Mouse (Mus musculus): ENCODE data around the gene Itgbl1. TPM values are rescaled to one million over a fixed set of nuclear protein-coding genes. Genes with fewer than 3 reads are reported as not detected.
A peak's percentile ranks its signal among the peaks of the same experiment; 100 is the strongest.

Gene Itgbl1
- polyA plus RNA-seq, 1 experiment from 2014 or later: 0.40 TPM

GRCm38 (mm10) chr14:123678091-123678490, 18.3 kb downstream of the Itgbl1 start:
- ATAC-seq (ENCODE audit: insufficient read depth, low FRiP score): 0 out of 2 replicates have a peak, but pooled peaks have one; percentile 37
- WGBS: 58% methylated on average over 2 of the region's 2 CpGs
- no peak overlapping the region for H3K27ac ChIP-seq (ENCODE audit: low read length)
- no peaks in the 10 kb centered on the region for H3K9me3 ChIP-seq (replicated peaks; ENCODE audit: control insufficient read depth, low read length)
- no peaks in the 10 kb centered on the region for H3K36me3 ChIP-seq (ENCODE audit: control insufficient read depth, insufficient read depth, low read length)
- H3K4me2 ChIP-seq (ENCODE audit: low read depth, low read length): no peak overlapping the region
- H3K9ac ChIP-seq (ENCODE audit: low read length): no peak overlapping the region
- H3K27me3 ChIP-seq (ENCODE audit: control insufficient read depth, insufficient read depth, low read length): no peaks in the 10 kb centered on the region
- no peak overlapping the region for H3K4me3 ChIP-seq (replicated peaks; ENCODE audit: low read length)
- no peaks in the 10 kb centered on the region for H3K4me1 ChIP-seq (ENCODE audit: control insufficient read depth, insufficient read depth, low read length)

DNA sequence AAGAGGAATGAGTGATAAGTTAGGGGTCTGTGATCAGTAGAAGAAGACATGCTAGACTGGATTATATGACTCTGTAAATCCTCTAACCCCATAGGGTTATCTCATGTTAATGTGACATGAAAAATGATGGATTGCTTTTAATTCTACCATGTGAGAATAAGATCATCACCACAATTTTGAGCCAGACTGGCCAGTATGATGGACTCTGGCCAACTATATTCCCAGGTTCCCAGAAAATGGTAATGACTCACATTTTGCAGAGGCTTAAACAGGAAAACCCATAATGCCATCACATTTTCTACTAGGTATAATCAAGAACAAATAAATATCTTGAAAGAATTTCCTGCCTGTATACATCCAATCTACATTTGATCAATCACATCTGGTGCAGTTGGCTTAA, 55.0 kb downstream of the Itgbl1 start:
- no peaks in the 10 kb centered on the region for H3K9me3 ChIP-seq (replicated peaks; ENCODE audit: control insufficient read depth, low read length)
- H3K36me3 ChIP-seq (ENCODE audit: control insufficient read depth, insufficient read depth, low read length): no peaks in the 10 kb centered on the region
- no peak overlapping the region for H3K4me3 ChIP-seq (replicated peaks; ENCODE audit: low read length)
- H3K9ac ChIP-seq (ENCODE audit: low read length): no peak overlapping the region
- H3K27me3 ChIP-seq (ENCODE audit: control insufficient read depth, insufficient read depth, low read length): no peaks in the 10 kb centered on the region
- no peaks in the 10 kb centered on the region for H3K4me1 ChIP-seq (ENCODE audit: control insufficient read depth, insufficient read depth, low read length)
- H3K27ac ChIP-seq (ENCODE audit: low read length): no peak overlapping the region
- H3K4me2 ChIP-seq (ENCODE audit: low read depth, low read length): no peak overlapping the region
- no peak for ATAC-seq (ENCODE audit: insufficient read depth, low FRiP score)

DNA sequence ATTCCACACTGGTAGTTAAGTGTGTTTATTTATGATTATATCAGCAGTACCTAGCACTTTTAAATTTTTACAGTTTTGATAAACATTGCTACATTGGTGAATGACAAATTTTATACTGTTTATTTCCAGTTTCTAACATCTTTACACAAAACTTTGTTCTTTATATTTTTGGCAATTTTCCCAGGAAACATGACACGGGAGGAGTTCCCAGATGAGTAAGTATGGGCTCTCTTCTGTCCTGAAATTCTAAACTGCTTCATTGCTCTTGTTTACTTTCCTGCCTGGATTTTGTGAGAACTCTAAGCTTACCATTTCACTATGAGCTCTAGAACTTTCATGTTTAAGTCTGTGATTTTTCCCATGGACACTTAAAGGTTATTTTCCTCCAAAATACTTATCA, 82.3 kb downstream of the Itgbl1 start:
- Histone ChIP-seq H3K36me3 (ENCODE audit: control insufficient read depth, insufficient read depth, low read length) (no peaks in the 10 kb centered on the region), H3K27me3 (ENCODE audit: control insufficient read depth, insufficient read depth, low read length) (no peaks in the 10 kb centered on the region), H3K27ac (ENCODE audit: low read length) (no peak overlapping the region), H3K4me1 (ENCODE audit: control insufficient read depth, insufficient read depth, low read length) (no peaks in the 10 kb centered on the region), H3K4me2 (ENCODE audit: low read depth, low read length) (no peak overlapping the region), H3K9ac (ENCODE audit: low read length) (no peak overlapping the region), H3K9me3 (replicated peaks; ENCODE audit: control insufficient read depth, low read length) (no peaks in the 10 kb centered on the region), H3K4me3 (replicated peaks; ENCODE audit: low read length) (no peak overlapping the region)
- 20% methylated on average over 1 of the region's 1 CpGs for WGBS
- no peak for ATAC-seq (ENCODE audit: insufficient read depth, low FRiP score)

- Histone ChIP-seq H3K4me3 (replicated peaks; ENCODE audit: low read length) (no peak overlapping the region), H3K4me1 (ENCODE audit: control insufficient read depth, insufficient read depth, low read length) (no peaks in the 10 kb centered on the region), H3K4me2 (ENCODE audit: low read depth, low read length) (no peak overlapping the region), H3K27ac (ENCODE audit: low read length) (no peak overlapping the region), H3K36me3 (ENCODE audit: control insufficient read depth, insufficient read depth, low read length) (no peaks in the 10 kb centered on the region), H3K27me3 (ENCODE audit: control insufficient read depth, insufficient read depth, low read length) (no peaks in the 10 kb centered on the region), H3K9ac (ENCODE audit: low read length) (no peak overlapping the region), H3K9me3 (replicated peaks; ENCODE audit: control insufficient read depth, low read length) (no peaks in the 10 kb centered on the region)
- 79% methylated on average over 1 of the region's 1 CpGs for WGBS
- no peak for ATAC-seq (ENCODE audit: insufficient read depth, low FRiP score)
Measured at GRCm38 (mm10) chr14:123751017-123751416, 91.2 kb downstream of the Itgbl1 start.

GRCm38 (mm10) chr14:123759534-123759933, 99.8 kb downstream of the Itgbl1 start:
- Histone ChIP-seq H3K27ac (ENCODE audit: low read length) (no peak overlapping the region), H3K9me3 (replicated peaks; ENCODE audit: control insufficient read depth, low read length) (no peaks in the 10 kb centered on the region), H3K9ac (ENCODE audit: low read length) (no peak overlapping the region), H3K4me1 (ENCODE audit: control insufficient read depth, insufficient read depth, low read length) (no peaks in the 10 kb centered on the region), H3K36me3 (ENCODE audit: control insufficient read depth, insufficient read depth, low read length) (no peaks in the 10 kb centered on the region), H3K27me3 (ENCODE audit: control insufficient read depth, insufficient read depth, low read length) (no peaks in the 10 kb centered on the region), H3K4me2 (ENCODE audit: low read depth, low read length) (no peak overlapping the region), H3K4me3 (replicated peaks; ENCODE audit: low read length) (no peak overlapping the region)
- ATAC-seq (ENCODE audit: insufficient read depth, low FRiP score): no peak
- WGBS: 47% methylated on average over 1 of the region's 1 CpGs

DNA sequence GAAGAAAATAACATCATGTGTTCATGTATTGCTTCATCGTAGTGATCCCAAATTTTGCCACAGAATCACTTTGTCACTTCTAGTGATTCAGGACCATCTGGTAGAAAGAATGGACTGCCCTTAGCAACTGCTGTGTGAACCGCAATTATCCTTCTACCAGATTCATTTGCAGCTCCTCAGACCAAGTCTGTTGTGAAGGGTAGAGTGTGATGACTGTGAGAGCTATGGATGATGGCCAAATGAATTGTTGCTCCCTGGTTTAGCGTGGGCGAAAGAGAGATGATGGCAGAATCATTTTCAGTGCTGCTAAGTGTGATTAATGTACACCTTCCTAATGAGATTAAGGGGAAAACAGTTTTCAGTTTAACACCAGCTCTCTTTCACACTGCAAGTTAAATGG, 100.3 kb downstream of the Itgbl1 start:
- ATAC-seq (ENCODE audit: insufficient read depth, low FRiP score): no peak
- Histone ChIP-seq H3K4me2 (ENCODE audit: low read depth, low read length) (no peak overlapping the region), H3K9me3 (replicated peaks; ENCODE audit: control insufficient read depth, low read length) (no peaks in the 10 kb centered on the region), H3K27me3 (ENCODE audit: control insufficient read depth, insufficient read depth, low read length) (no peaks in the 10 kb centered on the region), H3K4me3 (replicated peaks; ENCODE audit: low read length) (no peak overlapping the region), H3K9ac (ENCODE audit: low read length) (no peak overlapping the region), H3K36me3 (ENCODE audit: control insufficient read depth, insufficient read depth, low read length) (no peaks in the 10 kb centered on the region), H3K27ac (ENCODE audit: low read length) (no peak overlapping the region), H3K4me1 (ENCODE audit: control insufficient read depth, insufficient read depth, low read length) (no peaks in the 10 kb centered on the region)
- 79% methylated on average over 4 of the region's 4 CpGs for WGBS

DNA sequence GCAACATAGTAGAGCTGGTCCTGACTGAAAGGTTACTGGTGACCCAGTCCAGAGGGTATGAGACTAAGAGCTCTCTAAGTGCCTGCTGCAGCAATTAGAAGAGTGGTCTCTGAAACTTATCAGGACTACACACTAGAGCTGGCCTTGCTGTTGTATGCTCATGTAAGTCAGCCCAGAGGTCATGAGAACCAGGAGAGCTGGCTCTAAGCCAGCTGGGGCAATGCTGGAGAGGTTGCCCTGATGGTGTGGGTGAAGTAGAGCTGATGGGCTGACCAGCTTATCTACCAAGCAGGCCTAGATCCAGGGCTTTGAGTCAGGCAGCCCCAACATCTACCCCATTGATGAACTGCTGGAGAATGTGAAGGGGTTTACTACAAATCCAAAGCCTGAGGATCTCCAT, 142.0 kb downstream of the Itgbl1 start:
- H3K27me3 ChIP-seq (ENCODE audit: control insufficient read depth, insufficient read depth, low read length): no peaks in the 10 kb centered on the region
- H3K4me1 ChIP-seq (ENCODE audit: control insufficient read depth, insufficient read depth, low read length): no peaks in the 10 kb centered on the region
- H3K4me3 ChIP-seq (replicated peaks; ENCODE audit: low read length): no peak overlapping the region
- ATAC-seq (ENCODE audit: insufficient read depth, low FRiP score): 0 out of 2 replicates have a peak, but pooled peaks have one; percentile 21
- H3K27ac ChIP-seq (ENCODE audit: low read length): no peak overlapping the region
- no peak overlapping the region for H3K4me2 ChIP-seq (ENCODE audit: low read depth, low read length)
- H3K9me3 ChIP-seq (replicated peaks; ENCODE audit: control insufficient read depth, low read length): no peaks in the 10 kb centered on the region
- H3K36me3 ChIP-seq (ENCODE audit: control insufficient read depth, insufficient read depth, low read length): no peaks in the 10 kb centered on the region
- no peak overlapping the region for H3K9ac ChIP-seq (ENCODE audit: low read length)

DNA sequence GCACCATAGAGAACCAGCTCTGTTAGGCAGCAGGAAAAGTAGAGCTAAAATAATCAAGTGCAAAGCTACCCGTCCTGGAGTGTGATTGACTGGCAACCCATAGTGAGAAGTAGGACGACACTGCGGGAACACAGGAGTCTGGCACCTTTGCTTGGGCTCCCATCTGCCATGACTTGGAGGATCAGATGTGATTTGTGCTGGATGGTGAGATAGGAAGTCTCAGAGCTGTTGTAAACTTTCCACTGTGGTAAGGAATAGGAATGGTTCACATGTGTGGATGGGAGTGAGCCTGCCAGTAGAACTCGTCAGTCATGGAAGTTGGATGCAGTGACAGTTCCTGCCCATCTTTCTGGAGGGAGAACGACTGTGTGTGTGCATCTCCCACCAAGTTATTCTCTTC, 177.9 kb downstream of the Itgbl1 start:
- Histone ChIP-seq H3K4me1 (ENCODE audit: control insufficient read depth, insufficient read depth, low read length) (no peaks in the 10 kb centered on the region), H3K9ac (ENCODE audit: low read length) (no peak overlapping the region), H3K4me3 (replicated peaks; ENCODE audit: low read length) (no peak overlapping the region), H3K9me3 (replicated peaks; ENCODE audit: control insufficient read depth, low read length) (no peaks in the 10 kb centered on the region), H3K27me3 (ENCODE audit: control insufficient read depth, insufficient read depth, low read length) (no peaks in the 10 kb centered on the region), H3K36me3 (ENCODE audit: control insufficient read depth, insufficient read depth, low read length) (no peaks in the 10 kb centered on the region), H3K4me2 (ENCODE audit: low read depth, low read length) (no peak overlapping the region), H3K27ac (ENCODE audit: low read length) (no peak overlapping the region)
- ATAC-seq (ENCODE audit: insufficient read depth, low FRiP score): no peak
- WGBS: 70% methylated on average over 5 of the region's 5 CpGs

- WGBS: 63% methylated on average over 8 of the region's 8 CpGs
- Histone ChIP-seq H3K9ac (ENCODE audit: low read length) (no peak overlapping the region), H3K4me2 (ENCODE audit: low read depth, low read length) (no peak overlapping the region), H3K9me3 (replicated peaks; ENCODE audit: control insufficient read depth, low read length) (no peaks in the 10 kb centered on the region), H3K27me3 (ENCODE audit: control insufficient read depth, insufficient read depth, low read length) (no peaks in the 10 kb centered on the region), H3K36me3 (ENCODE audit: control insufficient read depth, insufficient read depth, low read length) (no peaks in the 10 kb centered on the region), H3K27ac (ENCODE audit: low read length) (no peak overlapping the region), H3K4me3 (replicated peaks; ENCODE audit: low read length) (no peak overlapping the region), H3K4me1 (ENCODE audit: control insufficient read depth, insufficient read depth, low read length) (no peaks in the 10 kb centered on the region)
- ATAC-seq (ENCODE audit: insufficient read depth, low FRiP score): no peak
Measured at GRCm38 (mm10) chr14:123843675-123844425, 184.1 kb downstream of the Itgbl1 start.
